Mouse (Mus musculus) heart, postnatal 10 days (tissue): ENCODE measurements at regions not wholly inside any gene's neighbourhood (a gene's known extent, or its start where the extent isn't known, plus 50 kb on each side); places are given as distances from the start of the nearest gene placed in this dataset.

Experiments used
- DNase-seq, 2 experiments: peaks; one replicate each; pipeline ENCODE4 v3.0.0; 2021
- intact Hi-C: fragments of 180-260 bp; cut with DNase I; formaldehyde crosslinking; loops from one replicate; pipeline ENCODE4 v1.15.1; 2025

GRCm38 (mm10) chr16:39102151-39102550, 209.7 kb downstream of the Igsf11 start:
- DNase-seq, result no peak
- intact Hi-C loops, result loop anchor here (10.0 kb wide), 1 partner anchor 1863 kb away; no protein-coding TSS in a partner anchor

GRCm38 (mm10) chr16:39103360-39104095, 211.1 kb downstream of the Igsf11 start:
- DNase-seq, result no peak
- intact Hi-C loops, result loop anchor here (10.0 kb wide), 1 partner anchor 1861 kb away; no protein-coding TSS in a partner anchor

GRCm38 (mm10) chr16:39109383-39110033, 217.0 kb downstream of the Igsf11 start:
- intact Hi-C loops, result loop anchor here (10.0 kb wide), 1 partner anchor 1855 kb away; no protein-coding TSS in a partner anchor
- DNase-seq, result peak; percentile 30 to 63

- intact Hi-C loops, result no loop called here
These were observed 217.6 kb downstream of the Igsf11 start for GRCm38 (mm10) chr16:39110089-39110488.

GRCm38 (mm10) chr16:39118059-39118458, 225.6 kb downstream of the Igsf11 start:
- intact Hi-C loops, result no loop called here
- no peak for DNase-seq

More at GRCm38 (mm10) chr16:39110089-39110488, 217.6 kb downstream of the Igsf11 start:
- DNase-seq, result no peak

GRCm38 (mm10) chr16:39119811-39120210, 227.3 kb downstream of the Igsf11 start:
- intact Hi-C loops, result no loop called here
- DNase-seq, result no peak

- intact Hi-C loops, result no loop called here
These were observed 231.0 kb downstream of the Igsf11 start for GRCm38 (mm10) chr16:39123445-39123952.

GRCm38 (mm10) chr16:39132459-39132858, 240.0 kb downstream of the Igsf11 start:
- intact Hi-C loops, result no loop called here
- DNase-seq, result no peak

More at GRCm38 (mm10) chr16:39123445-39123952, 231.0 kb downstream of the Igsf11 start:
- no peak for DNase-seq

- DNase-seq, result no peak
- intact Hi-C loops, result no loop called here
These were observed 243.3 kb downstream of the Igsf11 start for GRCm38 (mm10) chr16:39135777-39136176.

GRCm38 (mm10) chr16:39147151-39147550, 254.7 kb downstream of the Igsf11 start:
- DNase-seq, result no peak

GRCm38 (mm10) chr16:39151325-39152318, 259.2 kb downstream of the Igsf11 start:
- intact Hi-C loops, result no loop called here
- no peak for DNase-seq

More at GRCm38 (mm10) chr16:39147151-39147550, 254.7 kb downstream of the Igsf11 start:
- intact Hi-C loops, result no loop called here

- intact Hi-C loops, result no loop called here
- no peak for DNase-seq
These were observed 266.4 kb downstream of the Igsf11 start for GRCm38 (mm10) chr16:39158893-39159292.

- intact Hi-C loops, result no loop called here
- no peak for DNase-seq
These were observed 267.3 kb downstream of the Igsf11 start for GRCm38 (mm10) chr16:39159725-39160124.

GRCm38 (mm10) chr16:39162684-39163083, 270.2 kb downstream of the Igsf11 start:
- intact Hi-C loops, result no loop called here

GRCm38 (mm10) chr16:39191861-39192260, 299.4 kb downstream of the Igsf11 start:
- intact Hi-C loops, result no loop called here

More at GRCm38 (mm10) chr16:39162684-39163083, 270.2 kb downstream of the Igsf11 start:
- no peak for DNase-seq

GRCm38 (mm10) chr16:39195431-39195830, 303.0 kb downstream of the Igsf11 start:
- DNase-seq, result no peak
- intact Hi-C loops, result no loop called here

More at GRCm38 (mm10) chr16:39191861-39192260, 299.4 kb downstream of the Igsf11 start:
- DNase-seq, result no peak

- intact Hi-C loops, result no loop called here
- DNase-seq, result peak; percentile 1 to 2
These were observed 304.4 kb downstream of the Igsf11 start for GRCm38 (mm10) chr16:39196896-39197295.

GRCm38 (mm10) chr16:39223551-39223950, 331.1 kb downstream of the Igsf11 start:
- intact Hi-C loops, result no loop called here
- DNase-seq, result no peak

GRCm38 (mm10) chr16:39229501-39229900, 337.0 kb downstream of the Igsf11 start:
- intact Hi-C loops, result no loop called here
- DNase-seq, result no peak

- intact Hi-C loops, result no loop called here
- DNase-seq, result no peak
These were observed 338.0 kb downstream of the Igsf11 start for GRCm38 (mm10) chr16:39230439-39230838.
